Mouse (Mus musculus): ENCODE results near the gene Tm9sf2. TPM values are rescaled to one million over a fixed set of nuclear protein-coding genes. Genes with fewer than 3 reads are reported as not detected.
A peak's percentile ranks its signal among the peaks of the same experiment; 100 is the strongest.
"Not testable (repeated sequence)": the region's sequence is repeated elsewhere in the genome, so short reads cannot be mapped to it uniquely, and the experiment has no call there.

The Tm9sf2 gene
- total RNA-seq (2021): 143 and 162 TPM in 2 replicates
- long read RNA-seq, transcript Tm9sf2-201 (17 exons, 3,107 nt): major isoform, 481 of 518 reads
- long read RNA-seq, partial matches to known transcripts: 20 of 518 reads
- long read RNA-seq, other reads (novel, unspliced or antisense): 17 of 518 reads

DNA sequence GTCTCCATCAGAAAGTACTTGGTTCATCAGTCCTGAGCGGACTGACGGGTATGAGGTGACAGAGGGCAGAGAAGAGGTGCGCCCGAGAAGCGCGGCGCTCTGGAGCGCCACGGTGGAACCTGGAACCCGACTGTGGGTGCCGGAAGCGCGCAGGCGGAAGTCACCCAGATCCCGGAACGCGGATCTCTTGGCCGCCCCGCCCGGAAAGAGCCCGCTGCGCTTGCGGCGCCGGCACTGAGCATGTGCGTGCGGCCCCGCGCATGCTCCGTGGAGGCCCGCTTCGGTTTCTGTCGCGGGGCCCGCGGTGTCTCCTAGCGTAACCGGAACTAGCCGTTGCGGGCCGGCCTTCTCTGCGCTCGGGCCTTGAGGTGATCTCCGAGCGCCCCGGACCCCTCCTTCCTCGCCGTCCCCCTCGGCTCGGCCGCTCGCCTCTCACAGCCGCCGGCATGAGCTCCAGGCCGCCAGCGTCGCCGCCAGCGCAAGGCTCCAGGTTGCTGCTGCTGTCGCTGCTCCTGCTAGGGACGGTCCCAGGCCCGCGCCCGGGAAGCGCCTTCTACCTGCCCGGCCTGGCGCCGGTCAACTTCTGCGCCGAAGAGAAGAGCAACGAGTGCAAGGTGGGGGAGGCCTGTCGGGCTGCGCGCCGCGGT is at the start of gene Tm9sf2:
Tm9sf2 (plus strand) TSS at position 217 of the 647 bp plus-strand sequence.
- peak; percentile 96 for DNase-seq

DNA sequence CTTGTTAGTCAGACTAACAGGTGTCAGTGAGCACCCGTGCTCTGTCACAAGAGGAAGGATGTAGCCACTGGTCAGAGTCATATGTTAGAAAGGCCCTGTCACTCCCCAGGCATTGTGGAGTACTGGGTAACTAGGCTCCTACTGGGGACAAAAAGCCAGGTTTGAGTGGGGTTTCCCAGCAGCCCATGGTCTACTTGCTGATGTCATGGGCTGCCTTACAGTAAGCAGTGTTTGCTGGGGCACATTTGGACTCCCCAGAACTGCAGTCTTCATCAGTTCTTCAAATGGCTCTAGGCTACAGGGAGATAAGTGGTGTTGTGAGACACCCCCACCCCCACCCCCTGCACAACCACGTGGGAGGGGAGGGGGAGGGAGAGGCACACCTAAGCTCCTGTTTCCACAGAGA is 48.9 kb upstream of the Tm9sf2 start:
- no peak for DNase-seq

DNA sequence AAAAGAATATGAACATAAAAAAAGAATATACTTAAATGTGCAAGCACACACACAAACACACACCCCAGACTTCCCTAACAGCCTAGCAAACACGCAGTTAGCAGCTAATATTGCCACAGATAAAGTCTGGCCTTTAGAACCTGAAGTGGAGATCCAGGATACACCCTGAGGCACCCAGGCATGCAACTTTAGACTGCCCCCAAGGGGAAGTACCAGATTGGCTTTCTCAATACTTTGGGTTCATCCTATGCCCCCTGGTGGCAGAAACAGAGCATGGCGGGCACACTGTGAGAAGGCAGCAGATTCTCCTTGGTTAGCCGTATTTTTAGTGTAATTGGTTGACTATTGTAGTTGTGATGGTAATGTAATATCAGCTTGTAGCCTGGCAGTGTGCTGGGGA is 46.2 kb upstream of the Tm9sf2 start:
- peak; percentile 77 for DNase-seq

DNA sequence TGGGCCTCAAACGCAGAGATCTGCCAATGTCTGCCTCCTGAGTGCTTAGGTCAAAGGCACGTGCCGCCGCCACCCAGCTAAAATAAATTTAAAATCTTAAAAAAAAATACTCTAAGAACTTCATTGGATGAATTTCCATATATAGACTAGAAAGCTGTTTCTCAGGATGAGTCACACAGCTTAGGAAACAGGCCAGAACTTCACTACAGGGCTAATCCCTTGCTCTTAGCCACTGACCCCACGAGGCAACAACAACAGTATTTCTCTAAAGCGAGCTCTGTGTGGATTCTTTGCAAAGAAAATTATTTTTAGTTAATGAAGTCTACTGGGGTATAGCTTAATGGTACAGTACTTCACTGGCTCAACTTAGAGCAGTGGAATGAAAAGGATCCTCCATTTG is 45.5 kb upstream of the Tm9sf2 start:
- DNase-seq: no peak

DNA sequence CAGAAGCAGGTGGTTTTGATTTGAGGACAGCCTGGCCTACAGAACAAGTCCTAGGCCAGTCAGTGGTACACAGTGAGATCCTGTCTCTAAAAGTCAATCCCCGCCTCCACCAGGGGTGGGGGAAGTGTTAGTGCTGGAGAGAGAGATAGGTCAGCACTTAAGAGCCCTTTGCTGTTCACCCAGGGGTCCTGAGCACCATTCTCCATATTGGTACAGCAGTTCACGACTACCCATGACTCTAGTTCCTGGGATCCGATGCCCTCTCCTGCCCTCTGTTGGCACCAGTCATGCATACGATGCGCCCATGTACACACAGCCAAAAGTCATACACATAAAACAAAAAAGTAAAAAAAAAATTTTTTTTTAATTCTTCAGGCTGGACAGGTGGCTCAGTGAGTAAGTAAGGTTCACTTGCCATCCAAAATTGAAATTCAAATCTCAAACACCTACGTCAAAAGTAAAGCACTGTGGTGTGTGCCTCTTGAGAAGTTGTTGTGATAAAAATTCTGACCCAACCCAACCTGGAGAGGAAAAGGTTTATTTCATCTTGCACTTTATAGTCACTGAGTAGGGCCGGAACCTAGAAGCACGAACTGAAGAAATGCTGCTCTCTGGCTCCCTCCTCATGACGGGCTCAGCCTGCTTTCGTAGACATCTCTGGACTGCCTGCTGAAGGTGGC is 44.3 kb upstream of the Tm9sf2 start:
- no peak for DNase-seq

DNA sequence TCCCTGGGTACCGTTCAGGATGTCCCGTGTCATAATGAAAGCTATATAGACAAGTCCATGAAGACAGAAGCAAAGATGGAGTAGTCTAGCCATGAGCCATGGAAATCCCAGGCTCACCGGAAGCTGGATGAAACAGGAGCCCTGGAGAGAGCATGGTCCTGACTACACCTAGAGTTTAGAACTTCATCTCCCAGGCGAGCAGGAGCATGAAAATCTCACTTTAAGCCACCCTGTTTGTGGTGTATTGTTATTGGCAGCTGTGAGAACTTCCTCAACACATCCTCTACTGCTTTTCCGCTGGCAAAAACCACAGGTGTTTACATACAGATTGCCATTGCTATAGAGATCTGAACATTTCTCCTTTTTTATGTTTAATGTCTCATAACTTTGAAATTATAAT is 43.2 kb upstream of the Tm9sf2 start:
- no peak for DNase-seq

DNA sequence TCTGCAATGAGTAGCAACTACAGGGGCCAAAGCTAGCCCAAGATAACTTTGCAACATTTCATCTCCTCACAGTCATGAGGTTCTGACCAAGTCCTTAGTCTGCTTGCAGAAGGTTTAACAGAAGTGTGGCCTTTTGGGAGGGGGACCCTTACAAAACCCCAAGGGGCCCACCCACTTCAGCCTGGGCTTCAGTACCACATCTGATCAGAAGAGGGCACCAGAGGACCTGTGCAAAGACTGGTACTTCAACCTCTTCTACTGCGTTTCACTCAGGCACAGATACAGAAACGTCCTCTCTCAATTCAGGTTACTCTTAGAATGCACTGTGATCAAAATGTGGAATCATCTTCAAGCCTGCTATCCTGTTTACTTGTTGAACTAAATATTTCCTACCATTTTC is 42.3 kb upstream of the Tm9sf2 start:
- DNase-seq: peak; percentile 54

DNA sequence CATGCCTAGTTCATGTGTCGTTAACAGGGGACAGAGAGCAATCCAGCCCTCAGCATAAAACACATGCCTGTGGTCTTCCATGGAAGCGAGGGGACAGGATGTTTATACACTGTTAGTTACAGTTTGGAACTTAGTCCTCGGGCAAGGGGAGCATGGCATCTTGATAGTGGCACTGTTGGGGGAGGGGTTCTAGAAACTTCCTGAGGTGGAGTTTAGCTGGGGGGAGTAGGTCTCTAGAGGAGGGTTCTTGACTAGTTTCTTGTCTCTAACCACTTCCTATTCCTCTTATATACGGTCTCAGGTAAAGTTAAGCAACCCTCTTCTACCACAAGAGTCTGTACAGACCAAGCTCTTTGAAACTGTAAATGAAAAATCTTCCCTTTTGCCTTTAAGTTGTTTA is 40.6 kb upstream of the Tm9sf2 start:
- no peak for DNase-seq

DNA sequence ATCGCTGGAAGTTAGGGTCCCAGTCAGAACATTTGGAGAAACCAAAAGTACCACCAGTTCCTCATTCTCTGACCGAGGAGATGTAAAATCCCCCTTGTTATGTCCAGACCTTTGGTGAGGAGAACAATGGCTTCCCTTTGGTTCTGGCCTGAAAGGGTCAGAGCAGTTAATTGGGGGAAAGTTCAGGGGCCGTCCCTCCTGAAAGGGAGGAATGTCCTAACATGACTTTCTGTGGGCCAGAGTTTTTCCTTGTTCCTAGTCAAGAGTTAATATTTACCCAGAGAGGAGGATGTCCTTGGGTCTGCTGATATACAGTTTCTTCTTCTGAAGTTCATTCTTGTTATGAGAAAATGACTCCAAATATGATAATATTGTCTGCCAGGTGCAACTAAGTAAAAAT is 38.8 kb upstream of the Tm9sf2 start:
- not testable (repeated sequence) for DNase-seq

DNA sequence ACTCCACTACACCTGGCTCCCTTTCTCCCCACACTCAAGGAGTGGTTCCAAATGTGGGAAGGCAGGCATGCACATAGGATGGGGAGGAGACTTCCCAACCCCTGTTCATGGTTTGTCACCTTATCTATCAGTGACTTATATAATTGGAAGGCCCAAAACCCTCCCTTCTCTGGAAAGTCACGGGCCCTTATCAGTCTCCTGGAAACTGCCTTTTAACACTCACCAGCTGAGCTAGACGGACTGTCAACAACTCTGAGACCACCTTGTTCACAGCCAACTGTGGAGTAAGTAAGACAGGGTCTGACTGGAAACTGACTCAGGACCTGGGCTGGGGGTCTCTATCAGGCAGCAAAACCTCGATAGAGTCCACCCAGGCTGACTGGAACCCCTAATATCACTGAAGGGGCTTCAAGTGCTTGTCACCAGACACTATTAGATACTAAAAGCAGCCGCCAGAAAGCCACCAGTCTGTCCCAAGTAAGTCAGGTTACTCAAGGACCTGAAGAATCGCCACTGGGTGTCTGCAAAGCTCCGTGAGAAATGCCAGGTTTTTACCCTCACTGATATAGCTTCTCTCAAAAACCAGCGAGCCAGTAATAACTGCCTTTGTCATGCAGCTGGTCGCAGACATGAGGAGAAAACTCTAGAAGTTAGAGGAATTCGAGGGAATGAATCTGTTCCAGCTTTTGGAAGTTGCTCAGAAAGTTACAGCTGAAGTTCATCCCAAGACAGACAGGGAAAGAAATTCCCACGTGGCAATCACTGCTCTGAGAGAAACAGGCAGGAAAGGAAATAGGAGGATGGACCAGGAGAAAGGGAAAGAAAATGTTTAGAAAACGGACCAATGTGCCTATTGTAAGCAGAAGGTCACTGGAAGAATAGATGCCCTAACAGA is 37.8 kb upstream of the Tm9sf2 start:
- no peak for DNase-seq

DNA sequence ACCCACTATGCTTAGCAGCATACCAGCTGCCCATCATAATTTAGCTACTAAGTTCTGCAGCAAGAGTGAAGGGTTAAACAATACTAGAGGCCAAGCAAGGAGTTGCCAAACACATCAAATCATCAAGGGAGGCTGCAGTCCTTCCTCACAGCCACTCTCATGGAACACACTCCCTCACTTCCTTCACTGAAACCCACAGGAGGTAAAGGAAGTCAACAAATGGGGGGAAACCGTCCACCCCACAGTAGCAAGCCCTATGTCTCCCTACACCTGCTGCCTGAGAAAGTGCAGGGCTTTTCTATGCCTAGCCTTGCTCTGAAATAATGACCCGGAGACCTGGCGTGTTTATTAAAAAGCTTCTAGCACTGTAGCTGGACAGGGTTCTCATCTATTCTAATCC is 36.9 kb upstream of the Tm9sf2 start:
- DNase-seq: no peak

DNA sequence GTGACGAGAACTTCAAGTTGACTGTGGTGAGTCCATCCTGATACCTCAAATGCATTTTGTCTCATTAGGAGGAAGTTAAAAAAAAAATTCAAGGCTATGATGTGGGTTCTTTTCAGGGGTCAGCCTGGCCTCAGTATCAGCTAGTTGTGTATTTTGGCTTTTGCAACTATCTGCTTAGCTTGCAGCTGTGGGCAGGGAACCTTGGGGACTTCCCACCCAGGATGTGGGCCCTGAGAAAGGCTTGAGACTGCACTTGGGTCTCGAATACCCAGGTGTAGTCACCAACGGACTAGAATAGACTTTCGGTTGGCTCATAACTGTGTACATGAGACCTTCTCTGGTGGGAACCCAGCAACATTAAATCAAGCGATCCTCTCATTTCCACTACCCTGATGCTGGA is 33.4 kb upstream of the Tm9sf2 start:
- no peak for DNase-seq

DNA sequence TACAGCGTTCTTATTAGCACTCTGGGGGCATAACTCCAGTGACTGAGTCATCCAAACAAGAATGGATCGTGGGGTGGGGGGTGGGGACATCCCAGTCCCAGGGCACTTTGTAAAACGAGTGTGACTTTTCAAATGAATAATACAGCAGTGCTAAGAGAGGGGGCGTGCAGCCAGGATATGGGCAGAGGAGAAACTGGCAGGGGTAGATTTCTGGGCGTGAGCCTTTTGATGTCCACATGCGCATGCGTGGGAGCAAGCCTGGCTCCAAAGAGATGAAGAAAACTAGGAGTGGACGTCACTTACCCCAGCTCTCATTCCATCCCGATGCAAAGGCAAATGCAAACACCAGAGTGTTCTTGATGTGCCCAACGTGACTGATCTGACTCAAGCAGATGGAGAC is 32.5 kb upstream of the Tm9sf2 start:
- DNase-seq: no peak

DNA sequence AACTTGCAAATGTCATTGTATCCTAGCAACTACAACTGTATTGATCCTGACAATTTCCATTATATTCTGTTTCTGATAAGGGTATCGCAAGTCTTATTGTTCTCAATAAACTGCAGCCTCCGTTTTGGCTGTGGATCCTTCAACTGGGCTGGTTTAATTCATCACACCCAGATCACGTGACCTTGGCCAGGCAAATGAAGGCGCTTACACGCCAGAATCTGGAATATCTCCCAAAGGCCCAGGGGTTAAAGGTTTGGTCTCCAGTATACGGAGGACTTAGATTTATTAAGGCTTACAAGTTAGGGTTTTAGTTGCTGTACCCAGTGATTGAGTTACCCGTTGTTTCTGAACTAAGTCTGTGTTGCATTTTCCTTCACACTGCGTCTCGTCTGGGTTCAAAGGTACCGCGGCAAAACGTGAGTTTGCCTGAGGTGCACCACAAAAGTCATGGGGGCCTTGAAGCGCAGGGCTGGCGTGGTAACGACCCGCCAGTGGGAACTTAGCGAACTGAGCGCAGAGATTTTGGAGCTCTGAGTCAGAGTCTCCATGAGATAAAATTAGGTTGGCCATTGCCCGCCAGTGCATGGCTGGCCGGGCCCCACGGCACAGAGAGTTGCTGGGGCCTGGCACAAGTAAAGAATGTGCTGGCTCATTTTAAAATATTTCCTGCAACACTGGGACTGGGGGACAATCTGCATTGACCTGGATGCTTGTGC is 31.2 kb upstream of the Tm9sf2 start:
- DNase-seq: no peak

DNA sequence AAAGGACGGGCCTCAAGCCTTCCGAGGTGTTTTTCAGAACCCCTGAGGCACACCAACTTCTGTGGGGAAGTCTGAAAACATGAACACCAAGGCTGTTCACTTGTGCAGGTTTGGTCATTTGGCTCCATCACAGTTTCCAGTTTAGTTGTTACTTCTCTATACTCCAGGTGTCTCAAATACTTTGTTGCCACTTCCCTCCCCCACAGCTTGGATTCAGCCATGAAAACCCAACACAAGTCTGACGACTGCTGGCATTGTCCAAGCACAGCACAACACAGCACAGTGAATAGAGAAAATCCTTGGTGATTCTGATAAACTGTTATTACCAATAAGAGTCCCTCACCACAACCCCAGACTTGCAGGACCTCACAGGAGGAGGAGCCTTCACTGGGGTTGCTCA is 29.8 kb upstream of the Tm9sf2 start:
- DNase-seq: no peak

DNA sequence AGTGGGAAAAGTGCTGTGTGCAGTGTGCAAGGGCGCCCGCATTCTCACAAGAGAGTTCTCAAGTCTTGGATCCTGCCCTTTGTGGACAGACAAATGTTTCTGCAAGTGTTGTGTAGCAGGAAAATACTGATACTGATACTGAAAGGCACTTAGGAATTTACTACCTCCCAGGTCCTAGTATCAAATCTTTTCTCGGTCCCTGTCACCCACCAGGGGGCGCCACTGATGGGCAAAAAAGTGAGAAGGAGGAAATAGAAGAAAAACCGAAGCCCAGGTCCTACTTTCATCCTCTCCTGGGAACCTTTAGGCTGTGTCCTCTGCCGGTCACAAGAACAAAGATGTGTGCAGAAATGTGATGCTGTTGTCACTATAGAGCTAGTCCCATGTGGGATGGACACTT is 27.4 kb upstream of the Tm9sf2 start:
- DNase-seq: peak; percentile 71

DNA sequence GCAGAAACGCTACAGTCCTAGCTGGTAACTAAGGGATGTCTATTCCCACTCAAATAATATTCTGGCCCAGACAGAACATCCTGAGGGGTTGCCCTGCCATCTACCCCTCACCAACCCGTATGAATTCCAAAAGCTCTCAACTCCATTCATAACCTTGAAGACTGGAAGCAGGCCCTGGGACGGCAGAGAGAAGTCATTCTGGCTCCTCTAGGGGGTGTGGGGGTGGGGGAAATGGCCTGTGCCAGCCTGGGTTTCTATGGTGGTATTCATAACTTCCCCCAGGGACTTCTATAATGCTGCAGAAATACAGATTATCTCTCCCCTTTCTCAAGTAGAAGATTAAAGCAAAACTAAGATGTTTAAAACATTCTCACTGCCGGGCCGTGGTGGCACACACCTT is 26.9 kb upstream of the Tm9sf2 start:
- no peak for DNase-seq

DNA sequence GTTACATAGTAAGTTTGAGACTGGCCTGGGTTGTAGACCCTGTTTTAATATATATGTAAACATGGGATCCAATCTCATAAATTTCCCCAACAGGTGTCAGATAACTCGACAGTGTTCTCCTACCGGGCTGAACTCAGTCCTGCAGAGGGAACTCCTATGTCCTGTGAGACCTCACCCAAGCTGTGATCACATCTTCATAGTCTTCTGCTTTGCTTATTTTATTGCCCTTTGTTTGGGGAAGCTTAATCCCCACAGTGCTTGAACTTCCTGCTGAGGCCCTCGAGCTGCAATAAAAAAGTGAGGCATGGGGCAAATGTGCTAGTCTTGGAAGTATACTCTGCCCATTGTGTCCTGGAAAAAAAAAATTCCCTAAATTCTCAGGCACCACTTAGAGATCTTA is 25.5 kb upstream of the Tm9sf2 start:
- DNase-seq: no peak

DNA sequence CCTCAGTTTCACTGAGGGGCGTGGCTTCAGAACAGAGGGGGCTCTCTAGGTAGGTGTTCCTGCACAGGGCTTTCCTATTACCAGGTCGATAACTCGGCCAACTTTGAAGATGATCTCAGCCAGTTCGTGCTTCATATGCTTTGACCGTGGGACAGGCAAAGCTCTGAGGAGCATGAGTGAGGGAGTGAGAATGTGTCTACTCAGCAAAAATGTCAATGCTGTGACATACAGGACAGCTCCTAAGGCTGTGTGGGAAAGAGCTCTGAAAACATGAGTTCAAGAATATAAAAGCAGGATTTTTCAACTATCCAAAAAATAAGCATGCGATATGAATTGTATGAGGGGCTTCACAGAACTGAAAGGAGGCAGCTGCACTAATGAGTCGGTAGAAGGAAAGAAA is 23.3 kb upstream of the Tm9sf2 start:
- no peak for DNase-seq

DNA sequence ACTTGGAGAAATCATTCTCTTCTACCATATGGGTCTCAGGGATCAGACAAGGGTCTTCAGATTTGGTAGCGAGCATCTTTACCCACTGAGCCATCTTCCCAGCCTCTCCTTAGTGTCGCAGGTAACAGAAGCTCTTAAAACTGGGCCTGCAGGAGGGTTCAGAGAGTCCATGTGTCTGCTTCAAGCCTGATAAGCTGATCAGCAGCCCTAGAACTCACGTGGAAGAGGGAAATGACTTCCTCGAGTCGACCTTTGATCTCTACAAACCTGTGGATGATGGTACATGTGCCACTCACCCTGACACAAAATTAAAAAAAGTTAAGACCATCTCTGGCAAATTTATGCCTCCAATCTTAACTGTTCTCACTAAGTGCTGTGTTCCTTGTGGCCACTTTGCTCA is 18.9 kb upstream of the Tm9sf2 start:
- DNase-seq: no peak

DNA sequence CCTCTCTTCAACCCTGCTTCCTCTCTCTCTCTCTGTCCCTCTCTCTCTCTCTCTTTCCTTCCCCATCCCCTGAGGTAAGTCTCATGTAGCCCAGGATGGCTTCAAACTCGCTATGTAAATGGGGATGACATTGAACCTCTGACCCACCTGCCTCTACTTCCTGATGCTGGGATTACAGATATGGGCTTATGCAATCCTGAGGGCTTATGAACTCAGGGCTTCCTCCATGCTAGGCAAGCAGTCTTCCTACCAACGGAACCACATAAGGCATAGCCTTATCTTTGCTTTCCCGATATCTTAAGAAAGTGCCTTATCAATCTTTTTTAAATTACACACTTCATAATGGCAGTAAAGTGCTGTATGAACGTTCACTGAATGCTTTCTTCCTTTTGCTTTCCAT is 14.5 kb upstream of the Tm9sf2 start:
- DNase-seq: no peak

DNA sequence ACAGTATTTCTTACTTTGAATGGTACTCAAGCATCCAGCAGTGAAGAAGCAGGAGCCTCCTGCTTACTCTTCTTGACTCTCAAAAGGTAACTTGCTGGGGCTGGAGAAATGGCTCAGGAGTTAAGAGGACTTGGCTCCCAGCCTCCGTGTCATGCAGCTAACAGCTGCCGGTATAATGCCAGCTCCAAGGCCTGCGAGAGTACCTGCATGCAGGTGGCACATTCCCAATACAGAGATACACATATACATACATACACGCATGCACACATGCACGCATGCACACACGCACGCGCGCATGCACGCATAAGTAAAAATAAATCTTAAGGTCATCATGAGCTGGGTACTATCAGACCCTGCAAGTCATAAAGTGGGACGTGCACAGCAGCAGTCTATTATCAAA is 10.5 kb upstream of the Tm9sf2 start:
- no peak for DNase-seq

Data from adrenal gland, postnatal 25 days (tissue).